Mouse (Mus musculus) gastrocnemius, postnatal 10 days (tissue): ENCODE results near the gene Adgrg2. TPM values are rescaled to one million over a fixed set of nuclear protein-coding genes. Genes with fewer than 3 reads are reported as not detected.

Experiments
- DNase-seq: peaks from one replicate; pipeline ENCODE4 v3.0.0; 2021; ENCODE audit warnings: mixed read lengths
- total RNA-seq, 2 experiments: library from RNA; stranded (reverse); gene quantifications; 2 replicates each; pipeline ENCODE4 v1.2.3; 2021

The Adgrg2 gene
- total RNA-seq, 2 experiments from 2014 or later, result 2.8 to 4.7 TPM

DNA sequence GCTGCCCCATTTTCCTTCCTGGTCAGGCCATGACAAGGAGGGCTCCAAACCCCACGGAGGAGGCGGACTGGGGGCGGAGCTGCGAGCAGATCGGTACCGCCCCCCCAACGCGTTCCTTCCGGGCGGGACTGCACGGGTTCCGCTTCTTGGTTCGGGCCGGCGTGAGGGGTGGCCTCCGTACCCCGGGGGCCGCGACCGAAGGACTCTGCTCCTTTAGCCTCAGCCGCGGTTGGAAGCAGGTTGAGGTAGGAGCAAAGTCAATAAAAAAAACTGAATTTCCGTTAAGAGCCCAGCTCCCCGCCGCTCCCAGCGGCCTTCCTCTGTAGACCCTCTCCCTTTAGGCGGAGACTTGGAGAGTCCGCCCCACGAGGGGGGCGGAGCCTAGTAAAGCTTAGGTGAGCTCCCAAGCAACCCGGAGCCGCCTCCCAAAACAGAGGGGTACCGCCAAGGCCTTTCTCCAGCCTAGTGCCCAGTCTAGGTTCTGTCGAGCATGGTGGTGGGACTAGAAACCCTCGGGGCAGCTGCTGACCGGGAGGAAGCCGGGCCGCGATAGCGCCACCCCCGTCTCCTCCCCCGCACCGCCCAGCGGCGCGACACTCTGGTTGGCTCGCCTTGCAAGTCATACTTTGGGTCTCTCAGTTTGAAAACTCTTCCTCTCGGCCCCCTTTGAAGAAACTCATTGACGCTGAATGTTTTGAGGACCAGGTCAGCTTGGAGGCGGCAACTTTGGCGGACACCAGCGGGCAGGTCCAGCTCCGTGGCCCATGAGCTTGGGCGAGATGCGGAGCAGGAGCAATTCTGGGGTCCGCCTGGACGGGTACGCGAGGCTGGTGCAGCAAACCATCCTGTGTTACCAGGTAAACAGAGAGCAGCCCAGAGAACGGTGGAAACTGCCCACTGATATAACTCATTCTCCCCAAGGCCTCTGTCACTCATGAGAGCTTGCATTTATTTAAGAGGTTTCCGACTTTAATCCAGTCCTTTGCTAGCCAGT is 111.9 kb downstream of the Adgrg2 start, which contains the start of gene Phka2:
TSS of gene Phka2 (plus strand) at position 119 of the 994 bp plus-strand sequence.
- DNase-seq, result peak; percentile 77

GRCm38 (mm10) chrX:160509046-160509445 is 118.6 kb downstream of the Adgrg2 start:
- DNase-seq, result no peak

DNA sequence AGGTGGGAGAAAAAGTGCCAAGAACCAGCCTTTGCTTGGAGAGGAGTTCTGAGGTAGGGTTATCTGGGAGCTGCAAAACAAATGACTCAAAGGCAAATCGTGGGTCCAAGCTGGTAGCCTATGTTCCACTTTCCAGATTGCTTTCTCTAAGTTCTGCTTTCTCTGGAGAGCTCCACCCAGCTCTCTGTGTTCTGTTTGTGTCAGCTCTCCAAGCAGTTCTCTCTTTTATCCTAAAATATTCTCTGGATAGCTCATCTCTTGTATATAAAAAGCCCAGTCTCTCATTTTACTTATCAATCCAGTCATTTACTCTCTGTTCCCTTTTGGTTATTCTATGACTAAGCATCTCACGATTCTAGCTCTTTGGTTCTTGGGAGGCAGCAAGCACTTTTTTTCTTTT is 119.7 kb downstream of the Adgrg2 start:
- no peak for DNase-seq

GRCm38 (mm10) chrX:160516027-160516426 is 125.5 kb downstream of the Adgrg2 start:
- no peak for DNase-seq

- DNase-seq, result no peak
Observed at GRCm38 (mm10) chrX:160542772-160543171, 152.3 kb downstream of the Adgrg2 start.

Other genes with a start within 250 kb of the Adgrg2 start
- 10 to 100 TPM; 10.7 to 13.6 TPM for gene Phka2, start 111.5 kb downstream of the Adgrg2 start, total RNA-seq